Mouse (Mus musculus): Measurements from ENCODE around the gene Begain. TPM values are rescaled to one million over a fixed set of nuclear protein-coding genes. Genes with fewer than 3 reads are reported as not detected.

Gene Begain
- polyA plus RNA-seq, 1 experiment: 1.7 TPM

DNA sequence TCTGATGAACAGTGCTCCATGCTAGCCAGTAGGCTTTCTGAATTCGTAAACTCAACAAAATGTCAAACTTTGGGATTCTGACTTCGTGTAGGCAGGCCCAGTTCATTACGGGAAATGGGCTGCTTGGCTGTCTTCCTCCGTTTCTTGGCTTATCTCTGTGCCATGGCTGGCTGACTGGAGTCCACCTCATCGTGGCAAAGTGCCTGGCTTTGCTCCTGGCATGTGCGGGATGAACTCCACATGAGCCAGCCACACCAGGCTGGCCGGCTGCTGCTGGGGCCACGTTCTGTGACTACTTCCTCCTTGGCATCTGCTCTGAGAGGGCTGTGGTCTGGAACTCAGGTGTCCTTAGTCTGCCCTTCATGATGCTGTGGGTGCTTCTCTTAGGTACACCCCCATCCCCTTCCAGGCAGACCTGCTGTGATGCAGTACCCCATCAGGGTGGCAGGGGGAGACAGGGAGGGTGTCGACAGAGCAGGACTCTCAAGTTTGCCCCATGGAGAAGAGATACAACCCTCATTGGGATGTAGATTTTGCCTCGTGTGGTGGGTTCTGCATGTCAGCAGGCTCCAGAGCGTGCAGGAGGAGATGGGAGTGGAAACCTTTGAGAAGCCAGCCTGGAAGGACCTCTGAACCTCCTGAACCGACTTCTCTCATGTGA, 71.9 kb downstream of the Begain start:
- 78% methylated on average over 12 of the region's 12 CpGs for WGBS
- H3K27me3 ChIP-seq (ENCODE audit: control insufficient read depth, insufficient read depth, low read length): no peaks in the 10 kb centered on the region
- H3K4me3 ChIP-seq (ENCODE audit: low read depth, low read length): no peak overlapping the region
- no peak for TF ChIP-seq CTCF (IDR thresholded peaks at IDR 0.05; ENCODE audit: extremely low read depth, insufficient read length, insufficient replicate concordance, low read depth, low read length)
- no peak for TF ChIP-seq POLR2A (IDR thresholded peaks at IDR 0.05; ENCODE audit: low read depth, low read length)
- H3K36me3 ChIP-seq (ENCODE audit: control insufficient read depth, insufficient read depth, low read length): no peaks in the 10 kb centered on the region
- no peaks in the 10 kb centered on the region for H3K4me1 ChIP-seq (ENCODE audit: control insufficient read depth, insufficient read depth, insufficient read length, low read length)
- H3K27ac ChIP-seq (ENCODE audit: insufficient read depth, low read depth, low read length): no peak overlapping the region

DNA sequence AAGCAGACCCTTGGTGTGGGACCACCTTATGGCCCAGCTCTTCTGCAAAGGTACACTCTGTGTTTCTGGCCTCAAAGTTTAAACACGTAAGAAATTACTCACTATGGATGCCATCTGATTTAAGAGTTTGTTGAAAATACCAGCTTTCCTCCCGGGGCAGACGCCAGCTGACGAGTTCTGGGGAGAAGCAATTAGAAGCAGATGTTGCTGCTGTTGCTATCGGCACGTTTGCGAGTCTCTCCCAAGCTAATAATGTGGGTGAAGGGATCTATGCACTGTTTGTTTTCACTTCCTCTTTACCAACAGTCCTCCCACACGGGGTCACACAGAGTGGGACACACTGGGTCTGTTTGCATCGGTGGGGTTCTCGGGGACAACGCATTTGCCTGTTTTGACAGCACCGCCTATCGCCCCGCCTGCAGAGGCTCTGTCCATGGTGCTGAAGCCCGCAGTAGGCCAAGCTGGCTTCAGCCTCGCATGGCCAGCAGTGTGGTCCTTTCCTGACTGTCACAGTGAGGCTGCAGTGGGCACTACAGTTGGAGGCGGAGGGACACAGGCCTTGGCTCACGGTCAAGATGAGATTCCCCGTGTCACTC, 73.5 kb downstream of the Begain start:
- Histone ChIP-seq H3K27me3 (ENCODE audit: control insufficient read depth, insufficient read depth, low read length) (no peaks in the 10 kb centered on the region), H3K36me3 (ENCODE audit: control insufficient read depth, insufficient read depth, low read length) (no peaks in the 10 kb centered on the region), H3K4me1 (ENCODE audit: control insufficient read depth, insufficient read depth, insufficient read length, low read length) (no peaks in the 10 kb centered on the region), H3K4me3 (ENCODE audit: low read depth, low read length) (no peak overlapping the region), H3K27ac (ENCODE audit: insufficient read depth, low read depth, low read length) (no peak overlapping the region)
- TF ChIP-seq CTCF (IDR thresholded peaks at IDR 0.05; ENCODE audit: extremely low read depth, insufficient read length, insufficient replicate concordance, low read depth, low read length) (no peak), POLR2A (IDR thresholded peaks at IDR 0.05; ENCODE audit: low read depth, low read length) (no peak)
- 6% methylated on average over 19 of the region's 19 CpGs for WGBS

DNA sequence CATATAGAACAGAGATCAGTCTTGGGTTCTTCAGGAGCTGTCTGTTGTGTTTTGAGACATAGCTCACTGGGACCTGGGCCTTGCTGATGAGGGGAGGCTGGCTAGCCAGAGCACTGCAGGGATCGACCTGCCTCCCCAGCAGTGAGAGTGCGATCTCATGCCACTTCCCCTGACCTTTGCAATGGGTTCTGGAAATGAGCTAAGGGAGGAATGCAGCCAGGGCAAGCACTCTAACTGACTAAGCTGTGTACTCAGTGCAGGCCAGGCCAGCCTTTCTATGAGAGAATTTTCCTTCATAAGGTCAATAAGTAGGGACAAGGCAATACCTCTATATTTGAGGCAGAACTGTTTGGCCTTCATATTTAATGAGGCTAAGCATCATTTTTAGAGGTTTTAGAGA, 75.0 kb downstream of the Begain start:
- Histone ChIP-seq H3K4me1 (ENCODE audit: control insufficient read depth, insufficient read depth, insufficient read length, low read length) (no peaks in the 10 kb centered on the region), H3K36me3 (ENCODE audit: control insufficient read depth, insufficient read depth, low read length) (no peaks in the 10 kb centered on the region), H3K27me3 (ENCODE audit: control insufficient read depth, insufficient read depth, low read length) (no peaks in the 10 kb centered on the region), H3K4me3 (ENCODE audit: low read depth, low read length) (no peak overlapping the region), H3K27ac (ENCODE audit: insufficient read depth, low read depth, low read length) (no peak overlapping the region)
- WGBS: 71% methylated on average over 2 of the region's 2 CpGs
- no peak for TF ChIP-seq POLR2A (IDR thresholded peaks at IDR 0.05; ENCODE audit: low read depth, low read length)
- no peak for TF ChIP-seq CTCF (IDR thresholded peaks at IDR 0.05; ENCODE audit: extremely low read depth, insufficient read length, insufficient replicate concordance, low read depth, low read length)

DNA sequence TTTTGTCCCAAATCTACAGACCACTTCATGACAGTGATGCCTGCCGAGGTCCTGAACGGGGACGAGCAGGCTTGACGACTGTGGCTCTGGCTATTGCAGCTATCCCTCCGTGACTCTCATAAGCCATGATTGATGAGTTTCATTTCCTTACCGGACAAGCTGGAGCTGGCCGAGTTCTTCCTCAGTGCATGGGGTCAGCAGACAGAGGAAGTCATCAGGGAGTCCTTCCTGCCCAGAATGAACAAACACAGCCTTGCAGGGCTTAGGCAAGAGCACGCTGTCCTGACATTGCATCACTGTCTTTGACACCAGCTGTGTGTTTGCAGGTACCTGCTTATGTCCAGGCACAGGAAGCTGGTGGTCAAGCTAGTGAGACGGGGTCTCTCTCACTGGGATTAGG, 77.6 kb downstream of the Begain start:
- TF ChIP-seq CTCF (IDR thresholded peaks at IDR 0.05; ENCODE audit: extremely low read depth, insufficient read length, insufficient replicate concordance, low read depth, low read length): no peak
- TF ChIP-seq POLR2A (IDR thresholded peaks at IDR 0.05; ENCODE audit: low read depth, low read length): no peak
- 64% methylated on average over 9 of the region's 9 CpGs for WGBS
- Histone ChIP-seq H3K27me3 (ENCODE audit: control insufficient read depth, insufficient read depth, low read length) (no peaks in the 10 kb centered on the region), H3K36me3 (ENCODE audit: control insufficient read depth, insufficient read depth, low read length) (no peaks in the 10 kb centered on the region), H3K4me1 (ENCODE audit: control insufficient read depth, insufficient read depth, insufficient read length, low read length) (no peaks in the 10 kb centered on the region), H3K27ac (ENCODE audit: insufficient read depth, low read depth, low read length) (no peak overlapping the region), H3K4me3 (ENCODE audit: low read depth, low read length) (no peak overlapping the region)

DNA sequence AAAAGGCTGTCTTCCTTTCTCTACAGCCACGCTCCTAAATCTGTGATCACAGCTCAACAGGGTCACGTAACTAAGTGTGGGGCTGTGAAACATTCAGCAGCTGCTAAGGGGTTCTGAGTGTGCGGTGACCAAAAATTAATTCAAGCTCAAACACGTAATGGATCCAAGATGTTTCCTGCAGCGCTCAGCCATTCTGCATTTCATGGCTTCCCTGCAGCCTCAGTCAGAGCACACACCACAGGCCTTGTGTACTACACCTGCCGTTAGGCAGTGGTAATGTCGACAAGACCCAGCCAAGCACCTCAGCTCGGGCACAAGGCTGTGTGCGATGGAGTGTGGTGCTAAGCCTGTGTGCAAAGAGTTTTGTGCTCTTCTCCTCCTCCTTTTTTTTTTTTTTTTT, 80.6 kb downstream of the Begain start:
- no peaks in the 10 kb centered on the region for H3K27me3 ChIP-seq (ENCODE audit: control insufficient read depth, insufficient read depth, low read length)
- H3K36me3 ChIP-seq (ENCODE audit: control insufficient read depth, insufficient read depth, low read length): no peaks in the 10 kb centered on the region
- TF ChIP-seq POLR2A (IDR thresholded peaks at IDR 0.05; ENCODE audit: low read depth, low read length): no peak
- TF ChIP-seq CTCF (IDR thresholded peaks at IDR 0.05; ENCODE audit: extremely low read depth, insufficient read length, insufficient replicate concordance, low read depth, low read length): no peak
- H3K4me3 ChIP-seq (ENCODE audit: low read depth, low read length): no peak overlapping the region
- WGBS: 94% methylated on average over 9 of the region's 9 CpGs
- H3K4me1 ChIP-seq (ENCODE audit: control insufficient read depth, insufficient read depth, insufficient read length, low read length): no peaks in the 10 kb centered on the region
- H3K27ac ChIP-seq (ENCODE audit: insufficient read depth, low read depth, low read length): no peak overlapping the region

DNA sequence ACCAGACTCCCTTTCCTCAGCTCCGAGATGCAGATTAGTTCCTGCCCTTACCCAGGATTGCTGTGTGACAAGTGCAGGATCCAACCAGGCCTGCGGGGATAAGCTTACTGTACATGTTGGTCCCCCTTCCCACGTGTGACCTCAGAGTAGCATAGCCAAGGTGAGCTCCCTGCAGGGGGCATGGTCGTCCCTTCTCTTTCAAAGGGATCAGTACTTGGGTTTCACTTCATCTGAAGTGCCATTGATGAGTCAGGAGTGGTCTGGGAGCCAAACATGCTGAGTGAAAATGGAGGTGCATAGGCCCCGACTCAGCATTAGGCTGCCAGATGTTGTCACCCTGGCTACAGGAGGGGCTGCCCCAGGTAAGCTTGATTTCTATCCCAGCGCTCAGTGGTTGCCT, 83.0 kb downstream of the Begain start:
- Histone ChIP-seq H3K36me3 (ENCODE audit: control insufficient read depth, insufficient read depth, low read length) (no peaks in the 10 kb centered on the region), H3K27ac (ENCODE audit: insufficient read depth, low read depth, low read length) (no peak overlapping the region), H3K4me3 (ENCODE audit: low read depth, low read length) (no peak overlapping the region), H3K4me1 (ENCODE audit: control insufficient read depth, insufficient read depth, insufficient read length, low read length) (no peaks in the 10 kb centered on the region), H3K27me3 (ENCODE audit: control insufficient read depth, insufficient read depth, low read length) (no peaks in the 10 kb centered on the region)
- no peak for TF ChIP-seq POLR2A (IDR thresholded peaks at IDR 0.05; ENCODE audit: low read depth, low read length)
- no peak for TF ChIP-seq CTCF (IDR thresholded peaks at IDR 0.05; ENCODE audit: extremely low read depth, insufficient read length, insufficient replicate concordance, low read depth, low read length)
- 72% methylated on average over 6 of the region's 6 CpGs for WGBS

DNA sequence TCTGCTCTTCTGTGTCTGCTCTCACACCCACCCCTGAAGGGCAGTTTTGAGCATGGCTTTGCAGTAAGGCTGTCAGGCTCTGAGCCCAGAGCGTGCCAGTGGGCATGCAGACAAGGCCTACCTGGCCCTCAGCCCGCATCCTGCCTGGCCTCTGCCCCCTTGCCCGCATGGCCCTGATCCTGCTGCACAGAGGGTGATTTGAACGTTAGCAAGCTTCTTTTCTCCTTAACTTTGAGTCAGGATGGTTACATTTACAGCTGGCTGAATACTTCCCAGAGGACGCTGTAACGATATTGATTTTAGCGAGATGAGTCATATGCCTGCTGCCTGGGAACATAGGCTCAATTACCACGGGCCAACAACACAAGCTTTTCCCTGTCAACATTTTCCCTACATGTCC, 83.5 kb downstream of the Begain start:
- H3K27ac ChIP-seq (ENCODE audit: insufficient read depth, low read depth, low read length): no peak overlapping the region
- whole genome bisulfite sequencing: 44% methylated on average over 8 of the region's 8 CpGs
- no peaks in the 10 kb centered on the region for H3K4me1 ChIP-seq (ENCODE audit: control insufficient read depth, insufficient read depth, insufficient read length, low read length)
- H3K27me3 ChIP-seq (ENCODE audit: control insufficient read depth, insufficient read depth, low read length): no peaks in the 10 kb centered on the region
- TF ChIP-seq CTCF (IDR thresholded peaks at IDR 0.05; ENCODE audit: extremely low read depth, insufficient read length, insufficient replicate concordance, low read depth, low read length): no peak
- TF ChIP-seq POLR2A (IDR thresholded peaks at IDR 0.05; ENCODE audit: low read depth, low read length): no peak
- H3K36me3 ChIP-seq (ENCODE audit: control insufficient read depth, insufficient read depth, low read length): no peaks in the 10 kb centered on the region
- H3K4me3 ChIP-seq (ENCODE audit: low read depth, low read length): no peak overlapping the region

Data from small intestine, adult 2 months (tissue).